Mouse (Mus musculus): ENCODE data around the gene Imp3. TPM values are rescaled to one million over a fixed set of nuclear protein-coding genes. Genes with fewer than 3 reads are reported as not detected.

The Imp3 gene
- total RNA-seq, 1 experiment from 2014 or later = 89.8 TPM

DNA sequence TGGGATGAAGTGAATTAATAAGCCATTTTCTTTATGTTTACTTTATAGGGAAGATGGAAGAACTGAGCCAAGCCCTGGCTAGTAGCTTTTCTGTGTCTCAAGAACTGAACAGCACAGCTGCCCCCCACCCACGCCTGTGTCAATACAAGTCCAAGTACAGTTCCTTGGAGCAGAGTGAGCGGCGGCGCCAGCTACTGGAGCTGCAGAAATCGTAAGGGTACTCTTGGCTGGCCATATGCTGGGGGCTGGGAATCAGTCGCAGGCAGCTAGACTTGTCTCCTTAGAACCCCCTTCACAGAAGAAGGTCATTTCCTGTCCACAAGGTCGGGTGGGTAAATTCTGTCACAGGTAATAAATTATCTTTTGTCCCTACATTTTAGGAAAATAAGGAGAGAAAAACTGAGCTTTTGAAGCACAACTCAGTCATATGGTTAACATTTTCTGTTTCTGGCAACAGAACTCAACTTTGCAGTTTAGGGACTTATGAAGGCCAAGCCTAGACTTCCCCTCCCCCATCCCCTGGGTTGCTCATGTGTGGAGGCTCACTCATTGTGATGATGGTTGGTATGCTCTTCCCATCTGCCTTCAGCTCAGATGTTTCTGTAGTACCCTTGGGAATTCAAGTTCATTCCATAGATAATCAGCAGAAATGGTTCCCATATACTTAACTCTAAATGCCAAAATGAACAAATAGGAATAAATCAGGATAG lies 19.8 kb downstream of the Imp3 start:
- no peak for ATAC-seq (replicated peaks; ENCODE audit: low read depth, poor library complexity, severe bottlenecking)

DNA sequence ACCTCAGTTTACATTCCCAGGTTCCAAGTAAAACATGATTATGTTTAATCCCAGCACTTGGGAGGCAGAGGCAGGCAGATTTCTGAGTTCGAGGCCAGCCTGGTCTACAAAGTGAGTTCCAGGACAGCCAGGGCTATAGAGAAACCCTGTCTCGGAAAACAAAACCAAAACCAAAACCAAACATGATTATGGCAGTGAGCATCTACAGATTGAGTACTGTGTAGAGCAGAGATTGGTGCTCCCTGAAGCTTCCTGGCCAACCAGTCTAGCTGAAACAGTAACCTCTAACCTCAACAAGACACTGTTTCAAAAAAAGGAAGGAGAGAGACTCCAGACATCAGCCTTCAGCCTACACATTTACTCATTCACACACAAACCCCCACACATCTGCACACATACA lies 21.4 kb downstream of the Imp3 start:
- no peak for ATAC-seq (replicated peaks; ENCODE audit: low read depth, poor library complexity, severe bottlenecking)

DNA sequence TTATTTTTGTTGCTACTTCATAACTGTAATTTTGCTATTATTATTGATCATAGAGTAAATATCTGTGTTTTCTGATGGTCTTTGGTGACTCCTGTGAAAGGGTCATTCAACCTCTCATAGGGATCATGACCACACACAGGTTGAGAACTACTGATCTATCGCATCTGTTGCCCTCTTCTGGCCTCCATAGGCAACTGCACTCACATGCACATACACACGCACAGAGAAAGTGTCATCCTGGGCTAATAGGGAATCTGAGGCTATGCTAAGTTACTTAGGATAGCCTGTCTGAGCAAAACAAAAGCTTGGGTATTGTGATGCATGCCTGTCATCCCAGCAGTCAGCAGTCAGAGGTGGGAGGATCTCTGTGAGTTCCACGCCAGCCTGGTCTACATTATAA lies 24.3 kb downstream of the Imp3 start:
- no peak for ATAC-seq (replicated peaks; ENCODE audit: low read depth, poor library complexity, severe bottlenecking)

DNA sequence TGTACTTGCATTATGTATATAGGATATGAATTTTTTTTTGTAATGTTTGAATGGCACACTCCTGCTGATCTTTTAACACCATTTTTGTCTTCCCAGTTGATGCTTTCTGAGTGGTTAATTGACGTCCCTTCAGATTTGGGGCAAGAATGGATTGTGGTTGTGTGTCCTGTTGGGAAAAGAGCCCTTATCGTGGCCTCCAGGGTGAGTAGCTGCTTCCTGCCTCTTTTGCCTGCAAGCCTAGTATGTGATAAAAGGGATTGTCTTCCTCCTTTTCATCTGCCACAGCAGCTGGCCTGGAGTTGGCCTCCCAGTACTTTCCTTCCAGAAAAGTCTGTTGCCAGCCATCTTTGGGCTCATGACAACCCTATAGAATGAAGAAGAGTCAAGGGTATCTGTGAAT lies 32.9 kb downstream of the Imp3 start:
- ATAC-seq (replicated peaks; ENCODE audit: low read depth, poor library complexity, severe bottlenecking) = peak; percentile 52; the same call in 1 of the 2 replicates

DNA sequence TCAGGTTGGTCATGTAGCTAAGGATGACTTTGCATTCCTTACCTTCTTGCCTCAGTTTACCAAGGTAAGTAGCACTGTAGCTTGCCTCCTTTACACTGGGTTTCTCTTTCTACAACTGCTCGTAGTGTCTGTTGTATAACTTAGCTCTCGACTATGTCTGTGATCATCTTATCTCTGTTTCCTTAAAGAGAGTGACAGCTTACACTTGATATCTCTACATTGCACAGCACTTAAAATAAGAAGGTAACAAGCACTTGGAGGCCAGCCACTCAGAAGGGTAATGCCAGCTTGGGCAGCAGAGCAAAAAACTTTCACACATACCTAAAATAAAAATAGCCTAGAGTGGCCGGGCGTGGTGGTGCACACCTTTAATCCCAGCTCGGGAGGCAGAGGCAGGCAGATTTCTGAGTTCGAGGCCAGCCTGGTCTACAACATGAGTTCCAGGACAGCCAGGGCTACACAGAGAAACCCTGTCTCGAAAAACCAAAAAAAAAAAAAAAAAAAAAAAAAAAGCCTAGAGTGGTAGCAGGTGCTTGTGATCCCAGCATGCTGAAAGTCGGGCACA lies 36.8 kb downstream of the Imp3 start:
- ATAC-seq (replicated peaks; ENCODE audit: low read depth, poor library complexity, severe bottlenecking) = no peak

DNA sequence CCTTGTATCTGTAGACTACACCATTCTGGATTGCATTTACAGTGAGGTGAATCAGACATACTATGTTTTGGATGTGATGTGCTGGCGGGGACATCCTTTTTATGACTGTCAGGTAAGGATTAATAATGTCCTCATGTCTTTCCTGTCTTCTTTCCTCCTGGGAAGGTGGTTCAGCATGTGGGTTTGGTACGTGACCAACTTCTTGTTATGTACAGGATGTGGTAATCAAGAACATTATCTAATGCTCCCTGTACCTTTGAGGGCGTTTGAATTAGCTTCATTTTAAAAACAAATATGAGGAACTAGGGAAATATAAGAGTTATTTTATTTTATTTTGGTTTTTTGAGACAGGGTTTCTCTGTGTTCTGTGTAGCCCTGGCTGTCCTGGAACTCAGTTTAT lies 37.9 kb downstream of the Imp3 start:
- no peak for ATAC-seq (replicated peaks; ENCODE audit: low read depth, poor library complexity, severe bottlenecking)

DNA sequence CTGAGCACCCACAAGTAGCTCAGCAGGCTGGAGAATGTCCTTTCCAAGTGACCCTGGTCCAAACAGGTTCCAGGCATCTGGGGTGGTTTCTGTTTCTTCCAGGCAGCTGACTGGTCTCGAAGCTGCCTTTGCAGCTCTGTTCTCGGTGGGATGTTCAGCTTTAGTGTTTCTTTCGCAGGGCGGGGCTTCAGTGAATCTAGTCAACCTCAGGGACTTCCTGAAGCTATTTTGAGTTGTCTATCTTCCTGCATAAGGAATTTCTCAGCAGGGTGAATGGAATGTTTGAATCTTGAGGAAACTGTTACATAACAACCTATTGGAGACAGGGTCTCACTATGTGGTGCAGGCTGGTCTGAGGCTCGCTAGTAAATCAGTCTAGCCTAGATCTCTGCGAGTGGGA lies 42.9 kb downstream of the Imp3 start:
- ATAC-seq (replicated peaks; ENCODE audit: low read depth, poor library complexity, severe bottlenecking) = no peak

DNA sequence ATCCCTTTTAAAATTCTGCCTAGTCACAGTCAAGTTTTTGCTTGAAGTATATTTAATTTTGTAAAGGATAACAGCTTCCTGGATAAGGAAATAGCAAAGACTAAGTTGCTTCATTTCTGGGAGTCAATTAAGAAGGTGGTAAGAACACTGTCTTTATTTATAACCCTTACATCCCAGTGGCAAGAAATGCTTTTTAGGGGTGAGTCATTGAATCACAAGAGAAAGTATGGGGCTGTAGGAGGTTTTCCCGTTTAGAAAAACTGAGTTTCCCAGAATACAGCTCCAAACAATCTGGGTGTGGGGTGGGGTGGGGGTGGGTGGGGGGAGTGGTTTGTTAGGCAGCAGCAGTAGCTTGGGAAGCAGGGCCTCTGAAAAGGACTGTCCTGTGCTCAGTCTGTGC lies 44.2 kb downstream of the Imp3 start:
- ATAC-seq (replicated peaks; ENCODE audit: low read depth, poor library complexity, severe bottlenecking) = no peak

Other genes with a start within 250 kb of the Imp3 start
- gene Lingo1, start 141.0 kb upstream of the Imp3 start, total RNA-seq (2017) = not detected in 2 replicates
- not detected in 2 replicates for gene Odf3l1, start 72.8 kb upstream of the Imp3 start, total RNA-seq (2017)
- gene Cspg4, start 72.4 kb upstream of the Imp3 start, total RNA-seq (2017) = not detected in 2 replicates
- gene Snx33, start 9.1 kb upstream of the Imp3 start, total RNA-seq (2017) = 4.7 and 4.8 TPM in 2 replicates
- 8.9 and 12.1 TPM in 2 replicates for gene Snupn, start 13.4 kb downstream of the Imp3 start, total RNA-seq (2017)
- 5.7 and 11.5 TPM in 2 replicates for gene Ptpn9, start 57.4 kb downstream of the Imp3 start, total RNA-seq (2017)
- 82.1 and 105 TPM in 2 replicates for gene Sin3a, start 134.6 kb downstream of the Imp3 start, total RNA-seq (2017)
- 30.9 and 51.3 TPM in 2 replicates for gene Man2c1, start 193.2 kb downstream of the Imp3 start, total RNA-seq (2017)
- gene Neil1, start 210.8 kb downstream of the Imp3 start, total RNA-seq (2017) = 1.2 and 2.6 TPM in 2 replicates
- gene Commd4, start 220.9 kb downstream of the Imp3 start, total RNA-seq (2017) = 107 and 131 TPM in 2 replicates

Data from common myeloid progenitor, adult 5-6 weeks (primary cell).